Mouse (Mus musculus) lung, postnatal 0 days (tissue): ENCODE measurements around the gene Kcnj9. TPM values are rescaled to one million over a fixed set of nuclear protein-coding genes. Genes with fewer than 3 reads are reported as not detected.

Experiments
- ATAC-seq: fragments of 200-750 bp; cut with Nextera tagmentation; 2 replicates; pipeline ENCODE4 v1.8.0; 2017; ENCODE audit warnings: moderate library complexity
- DNase-seq: peaks from one replicate; pipeline ENCODE4 v3.0.0-alpha.2; 2016; ENCODE audit warnings: low spot score
- H3K27ac ChIP-seq: fragments of 300-500 bp; sonication (generic); 2 replicates; pipeline ENCODE4 v1.5.1; 2014; ENCODE audit warnings: antibody characterized with exemption, mild to moderate bottlenecking, low read length, mixed read lengths
- H3K27me3 ChIP-seq: fragments of 300-500 bp; sonication (generic); replicated peaks from 2 replicates; pipeline ENCODE4 v1.6.1; 2014; ENCODE audit warnings: low read length, mixed read lengths; ENCODE audit not compliant: insufficient read depth
- H3K36me3 ChIP-seq: fragments of 300-500 bp; sonication (generic); 2 replicates; pipeline ENCODE4 v1.6.1; 2014; ENCODE audit warnings: low read length, mixed read lengths; ENCODE audit not compliant: insufficient read depth
- H3K4me1 ChIP-seq: fragments of 300-500 bp; sonication (generic); 2 replicates; pipeline ENCODE4 v1.6.1; 2014; ENCODE audit warnings: antibody characterized with exemption, low read depth, low read length, mixed read lengths; ENCODE audit not compliant: insufficient read depth
- H3K4me2 ChIP-seq: fragments of 300-500 bp; sonication (generic); replicated peaks from 2 replicates; pipeline ENCODE4 v1.6.1; 2014; ENCODE audit warnings: low read depth, mild to moderate bottlenecking, low read length, moderate library complexity, mixed read lengths
- H3K4me3 ChIP-seq: fragments of 300-500 bp; sonication (generic); 2 replicates; pipeline ENCODE4 v1.5.1; 2014; ENCODE audit warnings: low read depth, low read length
- H3K9ac ChIP-seq: fragments of 300-500 bp; sonication (generic); replicated peaks from 2 replicates; pipeline ENCODE4 v1.6.1; 2014; ENCODE audit warnings: low read depth, mild to moderate bottlenecking
- H3K9me3 ChIP-seq: fragments of 300-500 bp; sonication (generic); 2 replicates; pipeline ENCODE4 v1.6.1; 2016; ENCODE audit warnings: low read length, mixed read lengths
- CTCF ChIP-seq: IDR thresholded peaks from 2 replicates; pipeline ENCODE4 v1.5.1; 2016; ENCODE audit warnings: antibody characterized with exemption, mild to moderate bottlenecking
- EP300 ChIP-seq: IDR thresholded peaks from 2 replicates; pipeline ENCODE4 v1.6.1; 2016; ENCODE audit warnings: antibody characterized with exemption, mild to moderate bottlenecking, control low read depth
- WGBS: fragments of 180-500 bp; shearing (Covaris S2); extraction: QIAGEN DNeasy Blood & Tissue Kit; methylation state at CpG from one replicate; pipeline ENCODE4 v1.1.7; 2014; 5-methylcytosine and 5-hydroxymethylcytosine counted together
- polyA plus RNA-seq: library from polyadenylated mRNA; unstranded; fragments of >200 nt; fragmentation: Nextera tagmentation; extraction: Ambion mirVana; gene quantifications from 2 replicates; pipeline ENCODE4 v1.2.1, GENCODE M21; 2015

Kcnj9 gene
- polyA plus RNA-seq, 1 experiment from 2014 or later, result not detected

DNA sequence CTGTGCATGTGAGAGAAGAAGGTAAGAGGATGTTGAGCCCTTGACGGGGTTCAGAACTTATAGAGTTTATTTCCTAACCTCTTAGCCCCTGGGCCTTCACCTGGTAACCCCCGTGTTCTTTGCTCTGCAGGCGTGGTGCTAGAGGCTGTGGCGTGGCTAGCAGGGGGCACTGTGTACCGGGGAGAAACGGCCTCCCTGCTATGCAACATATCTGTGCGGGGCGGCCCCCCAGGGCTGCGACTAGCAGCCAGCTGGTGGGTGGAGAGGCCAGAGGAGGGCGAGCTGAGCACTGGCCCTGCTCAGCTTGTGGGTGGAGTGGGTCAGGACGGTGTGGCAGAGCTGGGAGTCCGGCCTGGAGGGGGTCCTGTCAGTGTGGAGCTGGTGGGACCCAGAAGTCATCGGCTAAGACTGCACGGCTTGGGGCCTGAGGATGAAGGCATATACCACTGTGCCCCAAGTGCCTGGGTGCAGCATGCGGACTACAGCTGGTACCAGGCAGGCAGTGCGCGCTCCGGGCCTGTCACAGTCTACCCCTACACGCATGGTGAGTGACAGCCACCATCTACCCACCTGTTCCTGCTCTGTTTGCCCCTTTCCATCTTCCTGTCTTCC is 10.6 kb downstream of the Kcnj9 start:
- no peaks in the 10 kb centered on the region for H3K9me3 ChIP-seq
- ATAC-seq, result no peak
- H3K4me2 ChIP-seq, result no peak overlapping the region
- no peak overlapping the region for H3K4me3 ChIP-seq
- no peak for TF ChIP-seq EP300
- TF ChIP-seq CTCF, result no peak
- H3K27ac ChIP-seq, result no peak overlapping the region
- 84% methylated on average over 19 of the region's 19 CpGs for WGBS
- H3K9ac ChIP-seq, result no peak overlapping the region
- no peaks in the 10 kb centered on the region for H3K4me1 ChIP-seq
- no peaks in the 10 kb centered on the region for H3K36me3 ChIP-seq
- H3K27me3 ChIP-seq, result no peaks in the 10 kb centered on the region
- no peak for DNase-seq

DNA sequence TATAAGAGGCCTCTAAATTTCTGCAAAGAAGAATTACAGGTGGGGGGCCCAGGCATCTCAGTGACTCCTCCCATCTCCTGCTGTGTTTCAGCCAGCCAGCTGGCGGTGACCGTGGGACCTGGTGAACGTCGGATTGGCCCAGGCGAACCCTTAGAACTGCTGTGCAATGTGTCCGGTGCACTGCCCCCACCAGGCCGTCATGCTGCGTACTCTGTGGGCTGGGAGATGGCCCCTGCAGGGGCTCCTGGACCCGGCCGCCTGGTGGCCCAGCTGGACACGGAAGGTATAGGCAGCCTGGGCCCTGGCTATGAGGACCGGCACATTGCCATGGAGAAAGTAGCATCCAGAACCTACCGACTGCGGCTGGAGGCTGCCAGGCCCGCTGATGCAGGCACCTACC is 11.2 kb downstream of the Kcnj9 start:
- no peak overlapping the region for H3K4me3 ChIP-seq
- H3K27ac ChIP-seq, result no peak overlapping the region
- H3K4me2 ChIP-seq, result no peak overlapping the region
- ATAC-seq (no peak), DNase-seq (no peak)
- no peaks in the 10 kb centered on the region for H3K9me3 ChIP-seq
- WGBS, result 82% methylated on average over 15 of the region's 15 CpGs
- 0 out of 2 replicates have a peak, but pooled peaks cover under 1% of the 10 kb centered on the region for H3K4me1 ChIP-seq
- TF ChIP-seq EP300 (no peak), CTCF (no peak)
- H3K9ac ChIP-seq, result no peak overlapping the region
- H3K36me3 ChIP-seq, result no peaks in the 10 kb centered on the region
- no peaks in the 10 kb centered on the region for H3K27me3 ChIP-seq

DNA sequence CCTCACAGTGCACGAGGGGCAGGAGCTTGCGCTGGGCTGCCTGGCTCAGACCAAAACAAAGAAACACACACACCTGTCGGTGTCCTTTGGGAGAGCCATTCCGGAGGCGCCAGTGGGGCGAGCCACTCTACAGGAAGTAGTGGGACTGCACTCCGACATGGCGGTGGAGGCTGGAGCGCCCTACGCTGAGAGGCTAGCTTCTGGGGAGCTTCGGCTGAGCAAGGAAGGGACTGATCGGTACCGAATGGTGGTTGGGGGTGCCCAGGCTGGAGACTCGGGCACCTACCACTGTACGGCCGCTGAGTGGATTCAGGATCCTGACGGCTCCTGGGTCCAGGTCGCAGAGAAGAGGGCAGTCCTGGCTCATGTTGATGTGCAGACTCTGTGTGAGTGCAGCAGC is 11.7 kb downstream of the Kcnj9 start:
- Histone ChIP-seq H3K27ac (no peak overlapping the region), H3K36me3 (no peaks in the 10 kb centered on the region), H3K9ac (no peak overlapping the region), H3K9me3 (no peaks in the 10 kb centered on the region), H3K4me1 (0 out of 2 replicates have a peak, but pooled peaks cover 4% of the 10 kb centered on the region), H3K4me2 (no peak overlapping the region), H3K27me3 (no peaks in the 10 kb centered on the region), H3K4me3 (no peak overlapping the region)
- 67% methylated on average over 18 of the region's 18 CpGs for WGBS
- no peak for TF ChIP-seq CTCF
- TF ChIP-seq EP300, result no peak
- ATAC-seq, result no peak
- DNase-seq, result no peak

DNA sequence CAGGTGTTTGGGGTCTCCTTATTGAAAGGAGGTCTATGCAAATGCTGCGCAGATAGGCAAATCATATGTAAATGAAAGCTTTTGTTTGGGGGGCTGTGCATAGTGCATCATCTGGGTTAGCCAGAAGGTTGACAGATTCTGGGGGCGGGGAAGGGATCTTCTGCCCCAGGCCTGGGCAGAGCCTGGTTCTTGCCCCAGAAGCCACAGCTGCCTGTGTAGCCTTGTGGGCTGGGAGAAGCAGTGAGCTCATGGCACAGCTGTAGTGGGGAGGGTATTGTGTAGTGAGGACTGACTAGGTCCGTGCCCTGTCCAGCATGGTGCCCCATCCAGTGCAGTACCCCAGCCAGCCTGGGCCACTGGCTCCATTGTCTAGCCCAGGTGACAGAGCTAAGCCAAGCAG is 14.2 kb downstream of the Kcnj9 start:
- Histone ChIP-seq H3K27me3 (no peaks in the 10 kb centered on the region), H3K4me2 (no peak overlapping the region), H3K4me1 (peaks cover 4% of the 10 kb centered on the region; the same call in 1 of the 2 replicates), H3K27ac (no peak overlapping the region), H3K36me3 (no peaks in the 10 kb centered on the region), H3K4me3 (no peak overlapping the region), H3K9ac (no peak overlapping the region), H3K9me3 (no peaks in the 10 kb centered on the region)
- no peak for TF ChIP-seq EP300
- no peak for TF ChIP-seq CTCF
- ATAC-seq (no peak), DNase-seq (no peak)
- WGBS, result 90% methylated on average over 3 of the region's 3 CpGs

GRCm38 (mm10) chr1:172313613-172314411 is 15.3 kb downstream of the Kcnj9 start:
- Histone ChIP-seq H3K36me3 (no peaks in the 10 kb centered on the region), H3K9ac (no peak overlapping the region), H3K4me1 (peaks cover 4% of the 10 kb centered on the region; the same call in 1 of the 2 replicates), H3K27me3 (no peaks in the 10 kb centered on the region), H3K4me2 (no peak overlapping the region), H3K4me3 (no peak overlapping the region), H3K9me3 (no peaks in the 10 kb centered on the region), H3K27ac (no peak overlapping the region)
- TF ChIP-seq EP300 (no peak), CTCF (no peak)
- DNase-seq, result no peak
- ATAC-seq, result no peak
- WGBS, result 72% methylated on average over 10 of the region's 10 CpGs

DNA sequence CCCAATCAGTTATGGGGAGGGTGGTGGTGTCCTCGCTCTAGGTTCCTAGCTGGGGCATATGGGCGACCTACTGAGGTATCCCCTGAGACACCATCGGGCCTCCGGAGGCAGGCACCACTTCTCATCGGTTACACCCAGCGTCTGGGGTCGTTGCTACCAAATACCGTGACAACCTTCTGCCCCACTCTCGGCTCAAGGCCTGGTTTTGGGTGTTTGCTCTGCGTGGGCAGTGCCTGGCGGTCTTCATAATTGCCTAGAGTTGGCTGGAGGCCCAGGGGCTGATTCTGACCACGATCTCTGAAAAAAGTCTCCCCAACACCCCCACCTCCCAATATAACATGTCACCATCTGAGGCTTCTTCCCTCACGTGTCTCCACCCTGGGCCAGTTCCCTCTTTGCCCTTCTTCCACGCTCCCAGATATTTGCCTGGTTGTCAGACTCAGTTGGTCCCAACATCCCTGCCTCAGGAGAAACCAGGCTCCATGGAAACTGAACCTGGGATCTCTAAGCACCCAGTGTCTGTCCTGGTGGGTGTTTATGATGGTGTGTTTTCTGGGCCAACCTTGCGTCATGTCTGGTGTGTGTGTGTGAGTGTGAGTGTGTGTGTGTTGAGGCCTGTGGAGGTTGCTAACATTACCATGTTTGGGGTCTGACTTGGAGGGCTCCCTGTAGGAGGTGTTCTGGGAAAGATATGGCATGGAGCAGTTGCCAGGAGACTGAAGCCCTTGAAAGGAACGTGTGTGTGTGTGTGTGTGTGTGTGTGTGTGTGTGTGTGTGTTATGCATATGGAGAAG is 16.2 kb downstream of the Kcnj9 start:
- TF ChIP-seq EP300, result no peak
- no peak for TF ChIP-seq CTCF
- Histone ChIP-seq H3K9me3 (no peaks in the 10 kb centered on the region), H3K4me2 (peak overlapping the region; percentile 96), H3K36me3 (no peaks in the 10 kb centered on the region), H3K4me1 (peaks cover 4% of the 10 kb centered on the region; the same call in 1 of the 2 replicates), H3K9ac (peak overlapping the region; percentile 63), H3K27me3 (no peaks in the 10 kb centered on the region), H3K4me3 (peak overlapping the region; percentile 63), H3K27ac (no peak overlapping the region)
- DNase-seq (peak; percentile 35), ATAC-seq (no peak)
- 9% methylated on average over 16 of the region's 16 CpGs for WGBS
